Mouse (Mus musculus) kidney, embryonic 16.5 days (tissue): ENCODE measurements around the gene Arnt2. TPM values are rescaled to one million over a fixed set of nuclear protein-coding genes. Genes with fewer than 3 reads are reported as not detected.

Experiments
- ATAC-seq: fragments of 200-750 bp; cut with Nextera tagmentation; 2 replicates; pipeline ENCODE4 v1.8.0; 2017; ENCODE audit warnings: moderate TSS enrichment; ENCODE audit not compliant: low FRiP score, low TSS enrichment
- H3K27ac ChIP-seq: fragments of 300-500 bp; sonication (generic); 2 replicates; pipeline ENCODE4 v1.5.1; 2014; ENCODE audit warnings: low read length
- H3K27me3 ChIP-seq: fragments of 300-500 bp; sonication (generic); 2 replicates; pipeline ENCODE4 v1.6.1; 2014; ENCODE audit warnings: low read length, control low read depth, mixed read lengths; ENCODE audit not compliant: insufficient read depth
- H3K36me3 ChIP-seq: fragments of 300-500 bp; sonication (generic); 2 replicates; pipeline ENCODE4 v1.6.1; 2014; ENCODE audit warnings: low read length, control low read depth, mixed read lengths; ENCODE audit not compliant: insufficient read depth
- H3K4me1 ChIP-seq: fragments of 300-500 bp; sonication (generic); 2 replicates; pipeline ENCODE4 v1.6.1; 2014; ENCODE audit warnings: low read length, control low read depth, mixed read lengths; ENCODE audit not compliant: insufficient read depth
- H3K4me2 ChIP-seq: fragments of 300-500 bp; sonication (generic); replicated peaks from 2 replicates; pipeline ENCODE4 v1.6.1; 2014; ENCODE audit warnings: low read depth, low read length
- H3K4me3 ChIP-seq: fragments of 300-500 bp; sonication (generic); 2 replicates; pipeline ENCODE4 v1.5.1; 2014; ENCODE audit warnings: mild to moderate bottlenecking, low read length
- H3K9ac ChIP-seq: fragments of 300-500 bp; sonication (generic); replicated peaks from 2 replicates; pipeline ENCODE4 v1.6.1; 2014; ENCODE audit warnings: low read length
- H3K9me3 ChIP-seq: fragments of 300-500 bp; sonication (generic); 2 replicates; pipeline ENCODE4 v1.6.1; 2016; ENCODE audit warnings: low read length, control low read depth
- WGBS: fragments of 180-500 bp; shearing (Covaris S2); extraction: QIAGEN DNeasy Blood & Tissue Kit; methylation state at CpG from one replicate; pipeline ENCODE4 v1.1.7; 2014; 5-methylcytosine and 5-hydroxymethylcytosine counted together
- polyA plus RNA-seq: library from polyadenylated mRNA; unstranded; fragments of >200 nt; fragmentation: Nextera tagmentation; extraction: Ambion mirVana; gene quantifications from 2 replicates; pipeline ENCODE4 v1.2.1, GENCODE M21; 2015

Gene Arnt2
- 10.8 and 10.9 TPM in 2 replicates for polyA plus RNA-seq

- Histone ChIP-seq H3K4me3 (peak within 1 kb of the TSS; percentile 75), H3K36me3 (no peaks in the 10 kb centered on the region), H3K4me2 (peak within 1 kb of the TSS; percentile 89), H3K9me3 (no peaks in the 10 kb centered on the region), H3K4me1 (peaks cover 24% of the 10 kb centered on the region), H3K9ac (peak within 1 kb of the TSS; percentile 93), H3K27ac (peak within 1 kb of the TSS; percentile 88), H3K27me3 (no peaks in the 10 kb centered on the region; the same call in 1 of the 2 replicates)
- WGBS, result 2% methylated on average over 43 of the region's 69 CpGs
- peak; percentile 78 for ATAC-seq
These were observed at the start of gene Arnt2 for GRCm38 (mm10) chr7:84409896-84410521. Arnt2 (minus strand) TSS chr7:84410176.

GRCm38 (mm10) chr7:84451681-84452080, 41.7 kb upstream of the Arnt2 start:
- H3K9ac ChIP-seq, result no peak overlapping the region
- H3K9me3 ChIP-seq, result no peaks in the 10 kb centered on the region
- H3K4me1 ChIP-seq, result no peaks in the 10 kb centered on the region
- no peak overlapping the region for H3K4me3 ChIP-seq
- no peak overlapping the region for H3K4me2 ChIP-seq
- H3K27ac ChIP-seq, result no peak overlapping the region
- no peaks in the 10 kb centered on the region for H3K36me3 ChIP-seq
- ATAC-seq, result no peak
- H3K27me3 ChIP-seq, result no peaks in the 10 kb centered on the region

GRCm38 (mm10) chr7:84449066-84449465, 39.1 kb upstream of the Arnt2 start:
- ATAC-seq, result no peak
- no peaks in the 10 kb centered on the region for H3K9me3 ChIP-seq
- H3K4me3 ChIP-seq, result no peak overlapping the region
- no peak overlapping the region for H3K9ac ChIP-seq
- H3K4me2 ChIP-seq, result no peak overlapping the region
- no peaks in the 10 kb centered on the region for H3K36me3 ChIP-seq
- H3K27ac ChIP-seq, result no peak overlapping the region
- H3K27me3 ChIP-seq, result no peaks in the 10 kb centered on the region
- no peaks in the 10 kb centered on the region for H3K4me1 ChIP-seq
- WGBS, result 57% methylated on average over 2 of the region's 2 CpGs

GRCm38 (mm10) chr7:84448512-84448911, 38.5 kb upstream of the Arnt2 start:
- H3K4me3 ChIP-seq, result no peak overlapping the region
- no peak overlapping the region for H3K4me2 ChIP-seq
- no peak overlapping the region for H3K9ac ChIP-seq
- no peaks in the 10 kb centered on the region for H3K9me3 ChIP-seq
- no peaks in the 10 kb centered on the region for H3K27me3 ChIP-seq
- H3K36me3 ChIP-seq, result no peaks in the 10 kb centered on the region
- H3K27ac ChIP-seq, result no peak overlapping the region
- H3K4me1 ChIP-seq, result no peaks in the 10 kb centered on the region
- ATAC-seq, result no peak

- no peaks in the 10 kb centered on the region for H3K9me3 ChIP-seq
- no peaks in the 10 kb centered on the region for H3K36me3 ChIP-seq
- H3K4me2 ChIP-seq, result no peak overlapping the region
- H3K9ac ChIP-seq, result no peak overlapping the region
- no peak for ATAC-seq
- no peak overlapping the region for H3K4me3 ChIP-seq
- H3K27ac ChIP-seq, result no peak overlapping the region
- H3K27me3 ChIP-seq, result no peaks in the 10 kb centered on the region
- no peaks in the 10 kb centered on the region for H3K4me1 ChIP-seq
- 82% methylated on average over 5 of the region's 5 CpGs for WGBS
These were observed 37.9 kb upstream of the Arnt2 start for GRCm38 (mm10) chr7:84447740-84448435.

GRCm38 (mm10) chr7:84447060-84447459, 37.1 kb upstream of the Arnt2 start:
- no peak overlapping the region for H3K27ac ChIP-seq
- H3K4me1 ChIP-seq, result no peaks in the 10 kb centered on the region
- ATAC-seq, result no peak
- no peaks in the 10 kb centered on the region for H3K27me3 ChIP-seq
- no peak overlapping the region for H3K4me3 ChIP-seq
- H3K36me3 ChIP-seq, result no peaks in the 10 kb centered on the region
- no peak overlapping the region for H3K9ac ChIP-seq
- 24% methylated on average over 4 of the region's 4 CpGs for whole genome bisulfite sequencing
- no peak overlapping the region for H3K4me2 ChIP-seq
- no peaks in the 10 kb centered on the region for H3K9me3 ChIP-seq

GRCm38 (mm10) chr7:84442343-84442911, 32.5 kb upstream of the Arnt2 start:
- Histone ChIP-seq H3K9ac (no peak overlapping the region), H3K4me1 (0 out of 2 replicates have a peak, but pooled peaks cover 4% of the 10 kb centered on the region), H3K4me2 (no peak overlapping the region), H3K36me3 (no peaks in the 10 kb centered on the region), H3K9me3 (no peaks in the 10 kb centered on the region), H3K27ac (no peak overlapping the region), H3K27me3 (no peaks in the 10 kb centered on the region), H3K4me3 (no peak overlapping the region)
- 84% methylated on average over 2 of the region's 2 CpGs for WGBS
- ATAC-seq, result no peak

GRCm38 (mm10) chr7:84439606-84440005, 29.6 kb upstream of the Arnt2 start:
- Histone ChIP-seq H3K4me1 (0 out of 2 replicates have a peak, but pooled peaks cover 4% of the 10 kb centered on the region), H3K4me3 (no peak overlapping the region), H3K9ac (no peak overlapping the region), H3K4me2 (no peak overlapping the region), H3K36me3 (no peaks in the 10 kb centered on the region), H3K9me3 (no peaks in the 10 kb centered on the region), H3K27me3 (no peaks in the 10 kb centered on the region), H3K27ac (no peak overlapping the region)
- WGBS, result 53% methylated on average over 1 of the region's 1 CpGs
- ATAC-seq, result no peak

GRCm38 (mm10) chr7:84434901-84435300, 24.9 kb upstream of the Arnt2 start:
- 0 out of 2 replicates have a peak, but pooled peaks cover 4% of the 10 kb centered on the region for H3K4me1 ChIP-seq
- no peak overlapping the region for H3K4me3 ChIP-seq
- H3K4me2 ChIP-seq, result no peak overlapping the region
- no peaks in the 10 kb centered on the region for H3K36me3 ChIP-seq
- H3K27ac ChIP-seq, result no peak overlapping the region
- H3K27me3 ChIP-seq, result no peaks in the 10 kb centered on the region
- no peak for ATAC-seq
- no peak overlapping the region for H3K9ac ChIP-seq
- H3K9me3 ChIP-seq, result no peaks in the 10 kb centered on the region
- 37% methylated on average over 2 of the region's 2 CpGs for WGBS

- Histone ChIP-seq H3K4me3 (no peak overlapping the region), H3K4me2 (no peak overlapping the region), H3K4me1 (no peaks in the 10 kb centered on the region), H3K36me3 (no peaks in the 10 kb centered on the region), H3K27ac (no peak overlapping the region), H3K27me3 (no peaks in the 10 kb centered on the region), H3K9me3 (no peaks in the 10 kb centered on the region), H3K9ac (no peak overlapping the region)
- ATAC-seq, result no peak
These were observed 22.2 kb upstream of the Arnt2 start for GRCm38 (mm10) chr7:84432151-84432550.
